ENCODE assay signal across 7 mouse cellular contexts in the genomic region with DNA sequence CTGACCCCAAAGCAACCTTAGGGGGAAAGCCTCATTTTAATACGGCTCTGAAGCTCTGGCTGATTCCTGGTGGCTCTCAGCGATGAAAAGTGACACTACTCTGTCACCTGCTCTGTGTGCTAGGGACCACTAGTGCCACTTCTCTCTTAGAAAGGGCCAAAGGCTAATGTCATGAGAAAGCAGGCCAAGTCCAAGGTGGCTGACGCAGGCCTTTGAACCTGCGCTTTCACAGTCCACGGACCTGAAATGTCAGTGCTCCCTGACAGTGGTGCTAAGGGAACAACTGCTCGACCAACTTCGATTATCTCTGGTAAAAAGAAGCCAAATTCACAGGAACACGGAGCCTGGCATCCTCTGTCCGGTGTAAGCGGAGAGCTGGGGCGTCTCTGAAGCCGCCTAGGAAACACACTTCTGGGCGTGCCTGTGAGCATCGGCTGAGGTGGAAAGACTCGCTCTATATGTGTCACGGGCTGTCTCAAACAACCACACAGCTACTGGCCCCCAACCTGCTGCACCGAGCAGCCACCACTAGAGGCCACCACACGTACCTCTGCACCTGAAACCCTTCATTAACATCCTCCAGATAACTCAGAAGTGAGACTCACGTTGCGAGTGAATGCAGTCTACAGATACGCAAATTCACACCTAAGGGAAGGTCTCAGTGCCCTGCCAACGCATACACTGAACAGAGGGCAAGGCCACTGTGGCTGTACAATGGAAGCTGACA.
A peak's percentile ranks its signal among the peaks of the same experiment; 100 is the strongest.
DNase-seq lines count a peak whose midpoint lies in the region; ATAC-seq and TF ChIP-seq lines count a peak whose summit lies in the region.

No protein-coding gene starts in this region.

- no peaks in the 10 kb centered on the region for H3K79me2 ChIP-seq in C2C12 (ENCODE audit: control insufficient read depth, insufficient read depth)

- H3K36me3 ChIP-seq in C2C12 (ENCODE audit: control insufficient read depth, insufficient read depth) (no peaks in the 10 kb centered on the region), ES-Bruce4 (ENCODE audit: control insufficient read depth, insufficient read depth, low read length, poor library complexity, severe bottlenecking) (no peaks in the 10 kb centered on the region)
- no peaks in the 10 kb centered on the region for H3K36me3 ChIP-seq in stomach, embryonic 15.5 days

- no peak overlapping the region for H3K4me2 ChIP-seq in stomach, embryonic 15.5 days

- H3K27me3 ChIP-seq in C2C12 (ENCODE audit: control insufficient read depth, insufficient read depth, insufficient read length) (peaks cover 27% of the 10 kb centered on the region), ES-Bruce4 (ENCODE audit: control insufficient read depth, insufficient read depth, low read length, poor library complexity, severe bottlenecking) (no peaks in the 10 kb centered on the region)
- H3K27me3 ChIP-seq in stomach, embryonic 15.5 days (replicated peaks): no peaks in the 10 kb centered on the region

- 62% methylated on average over 22 of the region's 22 CpGs for WGBS in stomach, embryonic 15.5 days

- DNase-seq in cerebellum, adult 9-11 months: peak; percentile 53
- DNase-seq in frontal cortex, adult 2 months (ENCODE audit: extremely low spot score in 1 of 2, low spot score in 1 of 2): peak; percentile 36 to 68
- peak; percentile 43 for DNase-seq in layer of hippocampus, adult 9-11 months
- peak; percentile 43 to 54 for DNase-seq in lung, postnatal 4 days

- ATAC-seq in stomach, embryonic 15.5 days (ENCODE audit: insufficient read depth, low FRiP score, low read depth): 0 out of 2 replicates have a peak, but pooled peaks have one; percentile 35

- TF ChIP-seq CTCF in C2C12 (IDR thresholded peaks at IDR 0.05; ENCODE audit: control insufficient read depth, insufficient read depth, insufficient read length) (peak; percentile 9), ES-Bruce4 (IDR thresholded peaks at IDR 0.05; ENCODE audit: low read depth, low read length) (peak; percentile 63)

- no peak overlapping the region for H3K9ac ChIP-seq in ES-Bruce4 (ENCODE audit: low read depth, poor library complexity, severe bottlenecking)
- no peak overlapping the region for H3K9ac ChIP-seq in stomach, embryonic 15.5 days

- peaks cover 9% of the 10 kb centered on the region for H3K9me3 ChIP-seq in ES-Bruce4 (replicated peaks; ENCODE audit: control insufficient read depth, insufficient read depth, low read length, poor library complexity, severe bottlenecking)
- H3K9me3 ChIP-seq in stomach, embryonic 15.5 days: no peaks in the 10 kb centered on the region

- no peak overlapping the region for H3ac ChIP-seq in C2C12 (ENCODE audit: control insufficient read depth, insufficient read length, low read depth)

- no peaks in the 10 kb centered on the region for H3K79me3 ChIP-seq in C2C12 (ENCODE audit: low read depth)

- no peaks in the 10 kb centered on the region for H3K4me1 ChIP-seq in ES-Bruce4 (ENCODE audit: control insufficient read depth, insufficient read depth, low read length)
- peaks cover 8% of the 10 kb centered on the region; the same call in 1 of the 2 replicates for H3K4me1 ChIP-seq in stomach, embryonic 15.5 days

- H3K27ac ChIP-seq in ES-Bruce4 (ENCODE audit: insufficient read depth, low read length): no peak overlapping the region
- no peak overlapping the region for H3K27ac ChIP-seq in stomach, embryonic 15.5 days

- H3K4me3 ChIP-seq in C2C12 (ENCODE audit: insufficient read depth, poor library complexity, severe bottlenecking) (no peak overlapping the region), ES-Bruce4 (ENCODE audit: low read depth, low read length) (no peak overlapping the region)
- no peak overlapping the region for H3K4me3 ChIP-seq in stomach, embryonic 15.5 days (replicated peaks)

- TF ChIP-seq EP300 in ES-Bruce4 (IDR thresholded peaks at IDR 0.05; ENCODE audit: insufficient read depth, low read depth, low read length): no peak

- no peak for TF ChIP-seq POLR2A in ES-Bruce4 (IDR thresholded peaks at IDR 0.05; ENCODE audit: insufficient read depth, low read length)

TF ChIP-seq in C2C12, 6 proteins besides CTCF, POLR2A, EP300 and RAD21:
- TF ChIP-seq FOSL1 (IDR thresholded peaks at IDR 0.05; ENCODE audit: insufficient read depth, low read length, poor library complexity, severe bottlenecking) (no peak), USF1 (IDR thresholded peaks at IDR 0.05; ENCODE audit: low read depth) (no peak), CEBPB (IDR thresholded peaks at IDR 0.05; ENCODE audit: low read depth) (no peak), MAX (IDR thresholded peaks at IDR 0.05) (no peak), MYOG (IDR thresholded peaks at IDR 0.05; ENCODE audit: control insufficient read depth, extremely low read depth, insufficient read length) (no peak), MYOD1 (IDR thresholded peaks at IDR 0.05; ENCODE audit: control insufficient read depth, insufficient read length, low read depth) (no peak)
TF ChIP-seq in C2C12: peak in this region for 0.
